Mouse (Mus musculus) neural tube, embryonic 14.5 days (tissue): ENCODE data around the gene Slc25a24. TPM values are rescaled to one million over a fixed set of nuclear protein-coding genes. Genes with fewer than 3 reads are reported as not detected.
A peak's percentile ranks its signal among the peaks of the same experiment; 100 is the strongest.

Experiments
- ATAC-seq: fragments of 200-750 bp; cut with Nextera tagmentation; 2 replicates; pipeline ENCODE4 v1.8.0; 2017; ENCODE audit warnings: low read depth, mild to moderate bottlenecking, moderate TSS enrichment, moderate library complexity
- H3K27ac ChIP-seq: fragments of 300-500 bp; sonication (generic); 2 replicates; pipeline ENCODE4 v1.5.1; 2014; ENCODE audit warnings: low read depth, mild to moderate bottlenecking, control low read depth, low read length, moderate library complexity, mixed read lengths
- H3K27me3 ChIP-seq: fragments of 300-500 bp; sonication (generic); 2 replicates; pipeline ENCODE4 v1.6.1; 2014; ENCODE audit warnings: low read length; ENCODE audit not compliant: control insufficient read depth, insufficient read depth
- H3K36me3 ChIP-seq: fragments of 300-500 bp; sonication (generic); 2 replicates; pipeline ENCODE4 v1.6.1; 2014; ENCODE audit warnings: low read length, mixed read lengths; ENCODE audit not compliant: control insufficient read depth, insufficient read depth
- H3K4me1 ChIP-seq: fragments of 300-500 bp; sonication (generic); 2 replicates; pipeline ENCODE4 v1.6.1; 2014; ENCODE audit warnings: low read length; ENCODE audit not compliant: control insufficient read depth, insufficient read depth
- H3K4me2 ChIP-seq: fragments of 300-500 bp; sonication (generic); 2 replicates; pipeline ENCODE4 v1.6.1; 2014; ENCODE audit warnings: mild to moderate bottlenecking, low read depth, low read length, control low read depth
- H3K4me3 ChIP-seq: fragments of 300-500 bp; sonication (generic); 2 replicates; pipeline ENCODE4 v1.5.1; 2014; ENCODE audit warnings: low read depth, low read length, control low read depth, mixed read lengths
- H3K9ac ChIP-seq: fragments of 300-500 bp; sonication (generic); replicated peaks from 2 replicates; pipeline ENCODE4 v1.6.1; 2014; ENCODE audit warnings: low read depth, mild to moderate bottlenecking, control low read depth, low read length, mixed read lengths
- H3K9me3 ChIP-seq: fragments of 300-500 bp; sonication (generic); 2 replicates; pipeline ENCODE4 v1.6.1; 2016; ENCODE audit warnings: low read length; ENCODE audit not compliant: control insufficient read depth
- WGBS: fragments of 180-500 bp; shearing (Covaris S2); extraction: QIAGEN DNeasy Blood & Tissue Kit; methylation state at CpG from one replicate; pipeline ENCODE4 v1.1.7; 2014; 5-methylcytosine and 5-hydroxymethylcytosine counted together
- polyA plus RNA-seq: library from polyadenylated mRNA; unstranded; fragments of >200 nt; fragmentation: Nextera tagmentation; extraction: Ambion mirVana; gene quantifications from 2 replicates; pipeline ENCODE4 v1.2.1, GENCODE M21; 2014

The Slc25a24 gene
- polyA plus RNA-seq, 1 experiment from 2014 or later = 3.0 TPM

- H3K4me3 ChIP-seq = no peak overlapping the region
- no peaks in the 10 kb centered on the region for H3K36me3 ChIP-seq
- ATAC-seq = no peak
- H3K27ac ChIP-seq = no peak overlapping the region
- 64% methylated on average over 4 of the region's 4 CpGs for WGBS
- no peaks in the 10 kb centered on the region for H3K4me1 ChIP-seq
- H3K9me3 ChIP-seq = no peaks in the 10 kb centered on the region
- H3K4me2 ChIP-seq = peak overlapping the region; percentile 88; the same call in 1 of the 2 replicates
- H3K27me3 ChIP-seq = no peaks in the 10 kb centered on the region
- H3K9ac ChIP-seq = no peak overlapping the region
Observed at GRCm38 (mm10) chr3:109124091-109124490, 1.1 kb downstream of the Slc25a24 start.

DNA sequence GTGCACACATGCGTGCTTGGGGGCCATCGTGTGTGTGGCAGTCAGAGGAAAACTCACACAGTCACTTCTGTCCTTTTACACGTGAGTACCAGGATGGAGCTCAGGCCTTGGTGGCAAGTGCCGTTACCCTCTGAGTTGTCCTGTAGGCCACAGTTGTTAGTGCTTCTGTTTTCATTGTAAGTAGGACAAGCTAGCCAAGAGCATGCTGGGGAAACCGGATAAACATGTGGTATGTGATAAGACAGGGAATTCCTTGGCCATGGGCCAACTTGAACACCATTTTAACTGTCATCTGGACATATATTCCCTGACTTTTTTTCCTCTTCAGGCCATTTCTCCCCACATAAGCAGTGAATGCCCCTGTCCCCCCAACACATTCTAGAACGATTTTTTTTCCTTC is 2.6 kb downstream of the Slc25a24 start:
- Histone ChIP-seq H3K27ac (no peak overlapping the region), H3K4me2 (no peak overlapping the region), H3K36me3 (no peaks in the 10 kb centered on the region), H3K27me3 (no peaks in the 10 kb centered on the region), H3K4me1 (no peaks in the 10 kb centered on the region), H3K9ac (no peak overlapping the region), H3K4me3 (no peak overlapping the region), H3K9me3 (no peaks in the 10 kb centered on the region)
- 76% methylated on average over 6 of the region's 6 CpGs for WGBS
- ATAC-seq = no peak

DNA sequence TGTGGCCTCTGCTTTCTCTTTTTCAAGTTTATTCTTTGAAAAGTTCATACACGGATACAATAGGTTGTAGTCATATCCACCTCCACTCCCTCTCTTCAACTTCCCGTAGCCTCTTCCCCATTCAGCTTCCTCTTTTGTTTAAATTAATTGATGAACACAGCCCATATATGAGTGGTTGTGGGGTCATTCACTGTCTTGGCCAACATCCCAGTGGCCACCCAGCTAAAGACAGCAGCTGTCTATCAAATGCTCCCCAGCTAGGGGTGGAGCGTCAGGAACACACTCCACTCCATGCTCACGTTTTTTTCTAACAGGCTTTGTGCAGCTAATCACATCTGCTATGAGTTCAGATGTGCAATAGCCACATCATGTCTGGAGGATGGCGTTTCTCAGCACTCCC is 6.8 kb downstream of the Slc25a24 start:
- H3K9me3 ChIP-seq = 0 out of 2 replicates have a peak, but pooled peaks cover 2% of the 10 kb centered on the region
- no peak overlapping the region for H3K4me3 ChIP-seq
- H3K27me3 ChIP-seq = no peaks in the 10 kb centered on the region
- H3K4me1 ChIP-seq = no peaks in the 10 kb centered on the region
- WGBS = 74% methylated on average over 5 of the region's 5 CpGs
- no peak overlapping the region for H3K9ac ChIP-seq
- no peak overlapping the region for H3K27ac ChIP-seq
- no peaks in the 10 kb centered on the region for H3K36me3 ChIP-seq
- no peak overlapping the region for H3K4me2 ChIP-seq
- ATAC-seq = no peak

GRCm38 (mm10) chr3:109132966-109133365 is 10.0 kb downstream of the Slc25a24 start:
- ATAC-seq = no peak
- no peak overlapping the region for H3K27ac ChIP-seq
- WGBS = 84% methylated on average over 4 of the region's 4 CpGs
- no peaks in the 10 kb centered on the region for H3K27me3 ChIP-seq
- no peak overlapping the region for H3K4me3 ChIP-seq
- no peak overlapping the region for H3K9ac ChIP-seq
- H3K4me1 ChIP-seq = no peaks in the 10 kb centered on the region
- no peak overlapping the region for H3K4me2 ChIP-seq
- no peaks in the 10 kb centered on the region for H3K36me3 ChIP-seq
- 0 out of 2 replicates have a peak, but pooled peaks cover 2% of the 10 kb centered on the region for H3K9me3 ChIP-seq

GRCm38 (mm10) chr3:109134036-109134435 is 11.1 kb downstream of the Slc25a24 start:
- Histone ChIP-seq H3K27ac (no peak overlapping the region), H3K4me3 (no peak overlapping the region), H3K9me3 (0 out of 2 replicates have a peak, but pooled peaks cover 2% of the 10 kb centered on the region), H3K9ac (no peak overlapping the region), H3K27me3 (no peaks in the 10 kb centered on the region), H3K4me1 (no peaks in the 10 kb centered on the region), H3K4me2 (no peak overlapping the region), H3K36me3 (no peaks in the 10 kb centered on the region)
- 94% methylated on average over 15 of the region's 15 CpGs for WGBS
- ATAC-seq = no peak

DNA sequence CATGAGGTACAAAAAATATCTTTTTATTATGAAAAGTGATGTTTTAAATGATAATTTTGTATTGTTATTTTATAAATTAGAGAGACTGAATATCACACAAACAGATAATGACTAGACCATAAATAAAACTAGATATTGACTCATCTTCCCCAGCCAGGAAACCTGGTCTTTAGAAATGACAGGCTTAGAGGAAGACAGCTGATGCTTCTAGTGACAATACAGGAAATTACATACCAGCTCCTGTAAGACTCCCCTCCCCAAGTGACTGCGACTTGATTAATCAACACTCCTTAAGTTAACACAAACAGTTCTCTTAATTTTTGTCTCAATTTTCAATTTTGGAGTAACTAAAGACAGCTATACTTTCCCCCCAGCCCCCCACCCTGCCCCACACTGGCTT is 12.4 kb downstream of the Slc25a24 start:
- no peaks in the 10 kb centered on the region for H3K27me3 ChIP-seq
- H3K9me3 ChIP-seq = 0 out of 2 replicates have a peak, but pooled peaks cover 2% of the 10 kb centered on the region
- no peak overlapping the region for H3K27ac ChIP-seq
- no peaks in the 10 kb centered on the region for H3K4me1 ChIP-seq
- ATAC-seq = no peak
- H3K9ac ChIP-seq = no peak overlapping the region
- no peak overlapping the region for H3K4me2 ChIP-seq
- H3K36me3 ChIP-seq = no peaks in the 10 kb centered on the region
- 88% methylated on average over 1 of the region's 1 CpGs for WGBS
- H3K4me3 ChIP-seq = no peak overlapping the region

GRCm38 (mm10) chr3:109152561-109152960 is 29.6 kb downstream of the Slc25a24 start:
- H3K4me1 ChIP-seq = no peaks in the 10 kb centered on the region
- H3K36me3 ChIP-seq = no peaks in the 10 kb centered on the region
- 86% methylated on average over 4 of the region's 4 CpGs for WGBS
- no peaks in the 10 kb centered on the region for H3K27me3 ChIP-seq
- no peak for ATAC-seq
- H3K9me3 ChIP-seq = no peaks in the 10 kb centered on the region
- no peak overlapping the region for H3K27ac ChIP-seq
- H3K4me3 ChIP-seq = no peak overlapping the region
- no peak overlapping the region for H3K9ac ChIP-seq
- H3K4me2 ChIP-seq = no peak overlapping the region

DNA sequence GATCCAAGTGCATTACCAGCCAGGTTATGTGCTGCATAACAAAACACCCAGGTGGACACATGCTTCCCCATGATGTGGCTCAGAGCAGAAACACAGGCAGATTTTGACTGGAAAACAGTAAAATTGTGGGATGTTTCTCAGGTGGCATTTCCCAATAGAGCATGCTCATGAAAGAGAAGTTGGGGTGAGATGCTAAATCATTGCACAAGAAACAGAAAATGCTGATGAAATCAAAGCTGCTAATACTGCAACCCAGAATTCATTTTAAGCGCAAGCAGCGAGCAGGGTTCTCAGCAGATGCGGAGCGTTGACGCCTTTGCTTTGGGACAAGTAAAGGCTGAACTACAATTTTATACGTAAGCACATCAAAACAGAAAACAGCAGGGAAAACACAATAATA is 30.5 kb downstream of the Slc25a24 start:
- Histone ChIP-seq H3K4me2 (no peak overlapping the region), H3K36me3 (no peaks in the 10 kb centered on the region), H3K9ac (no peak overlapping the region), H3K27me3 (no peaks in the 10 kb centered on the region), H3K27ac (no peak overlapping the region), H3K4me1 (no peaks in the 10 kb centered on the region), H3K9me3 (no peaks in the 10 kb centered on the region), H3K4me3 (no peak overlapping the region)
- WGBS = 93% methylated on average over 6 of the region's 6 CpGs
- ATAC-seq = no peak

GRCm38 (mm10) chr3:109155926-109156669 is 33.1 kb downstream of the Slc25a24 start:
- Histone ChIP-seq H3K9ac (no peak overlapping the region), H3K4me1 (no peaks in the 10 kb centered on the region), H3K4me2 (no peak overlapping the region), H3K9me3 (no peaks in the 10 kb centered on the region), H3K27me3 (no peaks in the 10 kb centered on the region), H3K36me3 (no peaks in the 10 kb centered on the region), H3K4me3 (no peak overlapping the region), H3K27ac (no peak overlapping the region)
- ATAC-seq = no peak
- WGBS = 87% methylated on average over 4 of the region's 4 CpGs
